Mouse (Mus musculus): ENCODE data around the gene Hoxb6. TPM values are rescaled to one million over a fixed set of nuclear protein-coding genes. Genes with fewer than 3 reads are reported as not detected.

Hoxb6 gene
- total RNA-seq, 2 experiments from 2014 or later = not detected

- intact Hi-C loops (cut with DNase I) = loop anchor here (5.0 kb wide), 1 partner anchor 492 kb away; the partner anchor contains the start of gene Snx11
- no peak for DNase-seq
Observed at GRCm38 (mm10) chr11:96284774-96285734, 7.2 kb upstream of the Hoxb6 start.

- DNase-seq = no peak
- intact Hi-C loops (cut with DNase I) = no loop called here
Observed at GRCm38 (mm10) chr11:96285771-96286738, 6.2 kb upstream of the Hoxb6 start, which contains the start of gene Hoxb7. TSS of gene Hoxb7 (plus strand) at chr11:96286623.

GRCm38 (mm10) chr11:96286739-96287385 is 5.4 kb upstream of the Hoxb6 start:
- DNase-seq = no peak
- intact Hi-C loops (cut with DNase I) = no loop called here

- DNase-seq = no peak
- intact Hi-C loops (cut with DNase I) = no loop called here
Observed at GRCm38 (mm10) chr11:96287411-96287810, 4.9 kb upstream of the Hoxb6 start.

GRCm38 (mm10) chr11:96288455-96289221 is 3.6 kb upstream of the Hoxb6 start:
- intact Hi-C loops (cut with DNase I) = no loop called here
- no peak for DNase-seq

- no peak for DNase-seq
- intact Hi-C loops (cut with DNase I) = no loop called here
Observed at GRCm38 (mm10) chr11:96289293-96289692, 3.0 kb upstream of the Hoxb6 start.

GRCm38 (mm10) chr11:96289837-96290236 is 2.4 kb upstream of the Hoxb6 start:
- intact Hi-C loops (cut with DNase I) = no loop called here
- no peak for DNase-seq

- intact Hi-C loops (cut with DNase I) = no loop called here
- no peak for DNase-seq
Observed at GRCm38 (mm10) chr11:96290705-96291355, 1.4 kb upstream of the Hoxb6 start.

GRCm38 (mm10) chr11:96292565-96293301 is 457 bp downstream of the Hoxb6 start:
- intact Hi-C loops (cut with DNase I) = no loop called here
- DNase-seq = no peak

- intact Hi-C loops (cut with DNase I) = no loop called here
- no peak for DNase-seq
Observed at GRCm38 (mm10) chr11:96293302-96293921, 1.1 kb downstream of the Hoxb6 start.

- intact Hi-C loops (cut with DNase I) = no loop called here
- DNase-seq = peak; percentile 70
Observed at GRCm38 (mm10) chr11:96294245-96295091, 2.2 kb downstream of the Hoxb6 start.

- DNase-seq = no peak
- intact Hi-C loops (cut with DNase I) = no loop called here
Observed at GRCm38 (mm10) chr11:96295092-96295835, 3.0 kb downstream of the Hoxb6 start.

- intact Hi-C loops (cut with DNase I) = no loop called here
- no peak for DNase-seq
Observed at GRCm38 (mm10) chr11:96296997-96297396, 4.7 kb downstream of the Hoxb6 start.

- intact Hi-C loops (cut with DNase I) = no loop called here
- DNase-seq = no peak
Observed at GRCm38 (mm10) chr11:96297428-96297827, 5.2 kb downstream of the Hoxb6 start.

GRCm38 (mm10) chr11:96297968-96298635 is 5.8 kb downstream of the Hoxb6 start:
- no peak for DNase-seq
- intact Hi-C loops (cut with DNase I) = no loop called here
